Mouse (Mus musculus): ENCODE data around the gene Pgghg.

- TF ChIP-seq CTCF (IDR thresholded peaks at IDR 0.05; ENCODE audit: low read depth, low read length) (no peak), POLR2A (IDR thresholded peaks at IDR 0.05; ENCODE audit: insufficient read depth, low read length) (no peak)
Measured at GRCm38 (mm10) chr7:140912846-140913482, 28.2 kb upstream of the Pgghg start.

Measured in ES-Bruce4 (cell line).